Mouse (Mus musculus) embryonic facial prominence, embryonic 12.5 days (tissue): ENCODE results near the gene Boll. TPM values are rescaled to one million over a fixed set of nuclear protein-coding genes. Genes with fewer than 3 reads are reported as not detected.

Source experiments
- ATAC-seq: fragments of 200-750 bp; cut with Nextera tagmentation; 2 replicates; pipeline ENCODE4 v1.8.0; 2017; ENCODE audit not compliant: insufficient number of reproducible peaks, insufficient read depth, low FRiP score, low TSS enrichment
- H3K27ac ChIP-seq: fragments of 300-500 bp; sonication (generic); 2 replicates; pipeline ENCODE4 v1.5.1; 2016; ENCODE audit warnings: mild to moderate bottlenecking
- H3K27me3 ChIP-seq: fragments of 300-500 bp; sonication (generic); 2 replicates; pipeline ENCODE4 v1.6.1; 2016; ENCODE audit warnings: mild to moderate bottlenecking, moderate library complexity
- H3K36me3 ChIP-seq: fragments of 300-500 bp; sonication (generic); 2 replicates; pipeline ENCODE4 v1.6.1; 2016; ENCODE audit warnings: mild to moderate bottlenecking
- H3K4me1 ChIP-seq: fragments of 300-500 bp; sonication (generic); 2 replicates; pipeline ENCODE4 v1.6.1; 2016
- H3K4me2 ChIP-seq: fragments of 300-500 bp; sonication (generic); replicated peaks from 2 replicates; pipeline ENCODE4 v1.6.1; 2016; ENCODE audit warnings: mild to moderate bottlenecking, moderate library complexity
- H3K4me3 ChIP-seq: fragments of 300-500 bp; sonication (generic); 2 replicates; pipeline ENCODE4 v1.5.1; 2016; ENCODE audit warnings: mild to moderate bottlenecking
- H3K9ac ChIP-seq: fragments of 300-500 bp; sonication (generic); 2 replicates; pipeline ENCODE4 v1.6.1; 2016; ENCODE audit warnings: mild to moderate bottlenecking, moderate library complexity
- H3K9me3 ChIP-seq: fragments of 300-500 bp; sonication (generic); 2 replicates; pipeline ENCODE4 v1.6.1; 2016; ENCODE audit warnings: mild to moderate bottlenecking, moderate library complexity
- WGBS: fragments of 180-500 bp; shearing (Covaris S2); methylation state at CpG from one replicate; pipeline ENCODE4 v1.1.7; 2016; 5-methylcytosine and 5-hydroxymethylcytosine counted together
- polyA plus RNA-seq: library from polyadenylated mRNA; unstranded; fragments of >200 nt; fragmentation: Nextera tagmentation; extraction: Ambion mirVana; gene quantifications from 2 replicates; pipeline ENCODE4 v1.2.1, GENCODE M21; 2016

Gene Boll
- polyA plus RNA-seq, 1 experiment from 2014 or later, result 0.54 TPM

DNA sequence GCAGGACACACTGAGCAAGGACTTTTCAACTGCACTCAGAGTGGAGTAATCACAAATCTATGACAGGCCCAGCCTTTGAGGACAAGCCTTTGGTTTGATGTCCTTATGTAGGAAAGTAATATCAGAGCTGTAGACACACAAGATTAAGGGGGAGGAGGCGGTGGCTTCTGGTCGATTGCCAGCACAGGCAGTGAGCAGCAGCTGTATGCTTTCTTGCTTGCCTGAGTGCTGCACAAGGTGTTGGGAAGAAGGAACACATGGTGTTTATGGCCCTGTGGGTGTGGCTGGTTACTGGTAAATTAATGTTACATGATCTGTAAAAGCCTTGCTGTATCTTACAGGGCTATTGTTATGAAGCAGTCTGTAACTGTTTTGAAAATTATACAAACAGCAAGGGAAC is 146.1 kb downstream of the Boll start:
- Histone ChIP-seq H3K27ac (no peak overlapping the region), H3K4me1 (peaks cover 1% of the 10 kb centered on the region), H3K9ac (no peak overlapping the region), H3K4me3 (no peak overlapping the region), H3K27me3 (no peaks in the 10 kb centered on the region), H3K36me3 (no peaks in the 10 kb centered on the region; the same call in 1 of the 2 replicates), H3K9me3 (no peaks in the 10 kb centered on the region), H3K4me2 (no peak overlapping the region)
- ATAC-seq, result no peak
- WGBS, result 75% methylated on average over 2 of the region's 2 CpGs

- Histone ChIP-seq H3K4me2 (no peak overlapping the region), H3K9ac (no peak overlapping the region), H3K27ac (no peak overlapping the region), H3K4me1 (peaks cover 11% of the 10 kb centered on the region; the same call in 1 of the 2 replicates), H3K9me3 (no peaks in the 10 kb centered on the region), H3K4me3 (no peak overlapping the region), H3K36me3 (no peaks in the 10 kb centered on the region; the same call in 1 of the 2 replicates), H3K27me3 (no peaks in the 10 kb centered on the region)
- no peak for ATAC-seq
- WGBS, result 63% methylated on average over 11 of the region's 11 CpGs
Measured at GRCm38 (mm10) chr1:55215185-55215813, 148.0 kb downstream of the Boll start.

DNA sequence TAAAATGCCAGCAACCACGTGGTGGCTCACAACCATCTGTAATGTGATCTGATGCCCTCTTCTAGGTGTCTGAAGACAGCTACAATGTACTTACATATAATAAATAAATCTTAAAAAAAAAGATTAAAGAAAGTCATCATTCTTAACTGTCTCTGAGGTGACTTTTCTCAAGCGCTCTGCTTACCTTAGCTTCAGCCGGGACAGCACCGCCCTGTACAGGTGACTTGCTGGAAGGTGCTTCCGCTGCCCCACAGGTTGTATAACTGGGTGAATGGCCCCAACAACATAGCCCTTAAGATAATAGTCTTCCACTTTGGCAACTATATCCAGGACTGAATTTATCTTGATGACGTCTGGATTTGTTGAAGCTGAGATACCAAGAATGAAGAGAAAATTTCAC is 149.3 kb downstream of the Boll start:
- no peak overlapping the region for H3K27ac ChIP-seq
- H3K4me3 ChIP-seq, result no peak overlapping the region
- no peaks in the 10 kb centered on the region for H3K9me3 ChIP-seq
- ATAC-seq, result no peak
- no peak overlapping the region for H3K9ac ChIP-seq
- H3K27me3 ChIP-seq, result no peaks in the 10 kb centered on the region
- WGBS, result 86% methylated on average over 6 of the region's 6 CpGs
- H3K4me2 ChIP-seq, result no peak overlapping the region
- peaks cover 13% of the 10 kb centered on the region; the same call in 1 of the 2 replicates for H3K4me1 ChIP-seq
- no peaks in the 10 kb centered on the region; the same call in 1 of the 2 replicates for H3K36me3 ChIP-seq

GRCm38 (mm10) chr1:55213475-55213874 is 149.8 kb downstream of the Boll start:
- 63% methylated on average over 6 of the region's 6 CpGs for WGBS
- Histone ChIP-seq H3K4me1 (peaks cover 16% of the 10 kb centered on the region; the same call in 1 of the 2 replicates), H3K9ac (no peak overlapping the region), H3K4me2 (no peak overlapping the region), H3K27me3 (no peaks in the 10 kb centered on the region), H3K27ac (no peak overlapping the region), H3K9me3 (no peaks in the 10 kb centered on the region), H3K4me3 (no peak overlapping the region), H3K36me3 (no peaks in the 10 kb centered on the region; the same call in 1 of the 2 replicates)
- no peak for ATAC-seq

GRCm38 (mm10) chr1:55212771-55213170 is 150.5 kb downstream of the Boll start:
- Histone ChIP-seq H3K4me2 (no peak overlapping the region), H3K9me3 (no peaks in the 10 kb centered on the region), H3K27ac (no peak overlapping the region), H3K9ac (no peak overlapping the region), H3K4me3 (no peak overlapping the region), H3K4me1 (peaks cover 16% of the 10 kb centered on the region; the same call in 1 of the 2 replicates), H3K36me3 (peaks cover 1% of the 10 kb centered on the region; the same call in 1 of the 2 replicates), H3K27me3 (no peaks in the 10 kb centered on the region)
- ATAC-seq, result no peak
- 76% methylated on average over 4 of the region's 4 CpGs for WGBS

- peaks cover 16% of the 10 kb centered on the region; the same call in 1 of the 2 replicates for H3K4me1 ChIP-seq
- H3K4me2 ChIP-seq, result no peak overlapping the region
- H3K36me3 ChIP-seq, result peaks cover 2% of the 10 kb centered on the region; the same call in 1 of the 2 replicates
- H3K9ac ChIP-seq, result no peak overlapping the region
- WGBS, result 74% methylated on average over 8 of the region's 8 CpGs
- no peak overlapping the region for H3K27ac ChIP-seq
- H3K9me3 ChIP-seq, result no peaks in the 10 kb centered on the region
- no peaks in the 10 kb centered on the region for H3K27me3 ChIP-seq
- H3K4me3 ChIP-seq, result no peak overlapping the region
- no peak for ATAC-seq
Measured at GRCm38 (mm10) chr1:55211081-55211480, 152.2 kb downstream of the Boll start.

DNA sequence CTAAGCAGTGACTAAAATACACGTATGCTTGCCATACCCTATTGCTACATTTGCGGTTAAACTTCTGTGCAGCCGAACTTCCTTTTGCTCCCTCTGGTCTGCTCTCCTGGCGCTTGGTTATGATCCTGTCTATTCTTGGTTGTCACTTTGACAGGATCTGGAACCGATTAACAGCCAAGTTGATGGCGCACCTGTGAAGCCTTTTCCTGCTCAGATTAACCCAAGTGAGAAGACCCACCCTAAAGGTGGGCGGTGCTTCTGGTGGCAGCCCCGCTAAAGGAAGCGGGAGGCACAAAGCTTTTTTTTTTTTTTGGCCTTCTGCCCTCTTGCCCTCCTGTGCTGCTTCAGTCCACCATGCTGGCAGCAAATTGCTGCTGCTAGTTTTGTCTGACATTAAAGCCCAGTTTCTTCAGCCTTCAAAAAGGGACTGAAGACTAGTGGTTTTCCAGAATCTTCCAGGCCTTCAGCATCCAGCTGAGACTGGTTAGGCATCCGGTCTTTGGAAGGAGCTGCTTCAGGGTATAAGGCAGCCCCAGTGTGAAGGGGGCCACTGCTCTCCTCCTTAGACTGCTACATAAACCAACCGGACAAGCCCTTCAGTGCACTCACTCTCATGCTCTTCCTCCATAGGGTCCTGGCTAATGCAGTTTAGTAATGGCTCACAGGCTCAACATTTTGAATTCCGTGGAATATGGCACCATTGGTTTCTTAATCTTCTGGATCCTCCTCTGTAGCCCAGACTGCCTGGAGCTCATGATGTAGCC is 152.9 kb downstream of the Boll start:
- no peak for ATAC-seq
- H3K4me2 ChIP-seq, result no peak overlapping the region

GRCm38 (mm10) chr1:55208500-55209140 is 154.6 kb downstream of the Boll start:
- Histone ChIP-seq H3K4me2 (no peak overlapping the region), H3K4me3 (no peak overlapping the region), H3K27me3 (no peaks in the 10 kb centered on the region), H3K36me3 (peaks cover 5% of the 10 kb centered on the region; the same call in 1 of the 2 replicates), H3K27ac (no peak overlapping the region), H3K4me1 (peaks cover 16% of the 10 kb centered on the region; the same call in 1 of the 2 replicates), H3K9ac (no peak overlapping the region), H3K9me3 (no peaks in the 10 kb centered on the region)
- ATAC-seq, result no peak
- 65% methylated on average over 5 of the region's 5 CpGs for WGBS

More for the DNA sequence above, 152.9 kb downstream of the Boll start:
- no peaks in the 10 kb centered on the region for H3K9me3 ChIP-seq
- no peak overlapping the region for H3K9ac ChIP-seq
- H3K4me3 ChIP-seq, result no peak overlapping the region
- H3K36me3 ChIP-seq, result peaks cover 2% of the 10 kb centered on the region; the same call in 1 of the 2 replicates
- H3K4me1 ChIP-seq, result peaks cover 16% of the 10 kb centered on the region; the same call in 1 of the 2 replicates
- H3K27ac ChIP-seq, result no peak overlapping the region
- H3K27me3 ChIP-seq, result no peaks in the 10 kb centered on the region
- 23% methylated on average over 12 of the region's 12 CpGs for WGBS

GRCm38 (mm10) chr1:55207561-55207960 is 155.7 kb downstream of the Boll start:
- peaks cover 16% of the 10 kb centered on the region; the same call in 1 of the 2 replicates for H3K4me1 ChIP-seq
- 89% methylated on average over 6 of the region's 6 CpGs for WGBS
- no peak overlapping the region for H3K27ac ChIP-seq
- no peak overlapping the region for H3K4me3 ChIP-seq
- H3K27me3 ChIP-seq, result no peaks in the 10 kb centered on the region
- ATAC-seq, result no peak
- H3K9ac ChIP-seq, result no peak overlapping the region
- no peaks in the 10 kb centered on the region for H3K9me3 ChIP-seq
- peaks cover 7% of the 10 kb centered on the region; the same call in 1 of the 2 replicates for H3K36me3 ChIP-seq
- no peak overlapping the region for H3K4me2 ChIP-seq

- Histone ChIP-seq H3K9me3 (no peaks in the 10 kb centered on the region), H3K27ac (no peak overlapping the region), H3K4me3 (no peak overlapping the region), H3K36me3 (peaks cover 9% of the 10 kb centered on the region), H3K4me1 (peaks cover 19% of the 10 kb centered on the region), H3K4me2 (no peak overlapping the region), H3K9ac (no peak overlapping the region), H3K27me3 (no peaks in the 10 kb centered on the region)
- ATAC-seq, result no peak
- 50% methylated on average over 5 of the region's 5 CpGs for WGBS
Measured at GRCm38 (mm10) chr1:55205808-55206327, 157.4 kb downstream of the Boll start.
